Mouse (Mus musculus) C2C12 (cell line): Measurements from ENCODE around the gene Esm1. TPM values are rescaled to one million over a fixed set of nuclear protein-coding genes. Genes with fewer than 3 reads are reported as not detected.

ENCODE experiments used
- H3K27me3 ChIP-seq: one replicate; pipeline ENCODE4 v1.6.1; 2011; ENCODE audit not compliant: control insufficient read depth, insufficient read depth, insufficient read length
- H3K36me3 ChIP-seq: one replicate; pipeline ENCODE4 v1.6.1; 2011; ENCODE audit not compliant: control insufficient read depth, insufficient read depth
- H3K4me3 ChIP-seq: one replicate; pipeline ENCODE4 v1.5.1; 2011; ENCODE audit warnings: mild to moderate bottlenecking, control low read depth; ENCODE audit not compliant: poor library complexity, insufficient read depth, severe bottlenecking
- H3K79me2 ChIP-seq: one replicate; pipeline ENCODE4 v1.6.1; 2011; ENCODE audit not compliant: control insufficient read depth, insufficient read depth
- H3K79me3 ChIP-seq: one replicate; pipeline ENCODE4 v1.6.1; 2011; ENCODE audit warnings: low read depth, control low read depth
- H3ac ChIP-seq: one replicate; pipeline ENCODE3; 2011; ENCODE audit warnings: low read depth; ENCODE audit not compliant: control insufficient read depth, insufficient read length
- CEBPB ChIP-seq: IDR thresholded peaks from one replicate; pipeline ENCODE4 v1.6.1; 2011; ENCODE audit warnings: low read depth, mild to moderate bottlenecking, control low read depth, moderate library complexity
- CTCF ChIP-seq: IDR thresholded peaks from one replicate; pipeline ENCODE4 v1.5.1; 2011; ENCODE audit not compliant: control insufficient read depth, insufficient read depth, insufficient read length
- FOSL1 ChIP-seq: IDR thresholded peaks from one replicate; pipeline ENCODE4 v1.8.0; 2011; ENCODE audit warnings: mild to moderate bottlenecking, low read length; ENCODE audit not compliant: poor library complexity, insufficient read depth, severe bottlenecking
- MAX ChIP-seq: IDR thresholded peaks from one replicate; pipeline ENCODE4 v1.6.1; 2011; ENCODE audit warnings: mild to moderate bottlenecking, control low read depth
- MYOD1 ChIP-seq: IDR thresholded peaks from one replicate; pipeline ENCODE4 v1.6.1; 2011; ENCODE audit warnings: low read depth; ENCODE audit not compliant: control insufficient read depth, insufficient read length
- USF1 ChIP-seq: IDR thresholded peaks from one replicate; pipeline ENCODE4 v1.6.1; 2011; ENCODE audit warnings: low read depth, mild to moderate bottlenecking, control low read depth, moderate library complexity
- polyA plus RNA-seq: library from polyadenylated mRNA; unstranded; fragments of >200 nt; fragmentation: generic; extraction: Trizol; gene quantifications from one replicate; pipeline ENCODE4 v1.2.1, GENCODE M21; 2012; ENCODE audit warnings: missing spikeins

The Esm1 gene
- polyA plus RNA-seq, 1 experiment: 0.08 TPM

DNA sequence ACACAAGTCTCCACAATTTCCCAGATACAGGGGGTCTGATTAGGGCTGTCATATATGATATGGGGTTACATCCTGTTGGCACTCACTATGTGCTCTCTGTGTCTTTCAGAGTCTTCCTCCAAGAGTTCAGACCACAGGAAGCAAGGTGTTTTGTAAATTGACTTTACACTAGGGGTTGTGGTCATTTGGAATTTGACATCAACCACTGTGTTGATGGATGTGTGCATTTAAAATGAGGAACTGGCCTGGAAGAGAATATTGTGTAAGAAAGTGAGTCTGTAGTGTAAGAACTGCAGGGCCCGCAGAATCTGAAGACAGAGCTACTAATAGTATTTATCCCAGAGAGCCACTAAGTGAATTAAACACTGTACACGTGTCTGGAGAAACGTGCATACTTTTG is 57.7 kb downstream of the Esm1 start:
- Histone ChIP-seq H3K79me3 (no peaks in the 10 kb centered on the region), H3K27me3 (no peaks in the 10 kb centered on the region), H3K36me3 (no peaks in the 10 kb centered on the region), H3K4me3 (no peak overlapping the region), H3K79me2 (no peaks in the 10 kb centered on the region), H3ac (no peak overlapping the region)
- TF ChIP-seq CTCF: no peak
- TF ChIP-seq CEBPB: no peak
- no peak for TF ChIP-seq FOSL1
- no peak for TF ChIP-seq MAX
- TF ChIP-seq MYOD1: no peak
- no peak for TF ChIP-seq USF1

Other genes with a start within 250 kb of the Esm1 start
- gene Ccno, start 221.9 kb upstream of the Esm1 start, polyA plus RNA-seq: 7.6 TPM
- 0.02 TPM for gene Mcidas, start 215.8 kb upstream of the Esm1 start, polyA plus RNA-seq
- gene Cdc20b, start 174.5 kb upstream of the Esm1 start, polyA plus RNA-seq: 0.04 TPM
- gene Gpx8, start 163.2 kb upstream of the Esm1 start, polyA plus RNA-seq: 210 TPM
- gene Gzma, start 108.7 kb upstream of the Esm1 start, polyA plus RNA-seq: not detected
- 0.26 TPM for gene Gzmk, start 16.2 kb downstream of the Esm1 start, polyA plus RNA-seq
- gene BC067074, start 83.5 kb downstream of the Esm1 start, polyA plus RNA-seq: 0.34 TPM